Mouse (Mus musculus) kidney, postnatal 0 days (tissue): ENCODE measurements around the gene Npw. TPM values are rescaled to one million over a fixed set of nuclear protein-coding genes. Genes with fewer than 3 reads are reported as not detected.
A peak's percentile ranks its signal among the peaks of the same experiment; 100 is the strongest.

ENCODE experiments used
- ATAC-seq: fragments of 200-750 bp; cut with Nextera tagmentation; replicated peaks from 2 replicates; pipeline ENCODE4 v1.8.0; 2017; ENCODE audit warnings: low read depth, moderate number of reproducible peaks, moderate TSS enrichment, moderate library complexity; ENCODE audit not compliant: low FRiP score
- DNase-seq: peaks from one replicate; pipeline ENCODE4 v3.0.0-alpha.2; 2016; ENCODE audit warnings: low spot score
- H3K27ac ChIP-seq: fragments of 300-500 bp; sonication (generic); 2 replicates; pipeline ENCODE4 v1.5.1; 2014; ENCODE audit warnings: mild to moderate bottlenecking
- H3K27me3 ChIP-seq: fragments of 300-500 bp; sonication (generic); 2 replicates; pipeline ENCODE4 v1.6.1; 2014; ENCODE audit warnings: low read length, mixed read lengths; ENCODE audit not compliant: insufficient read depth
- H3K36me3 ChIP-seq: fragments of 300-500 bp; sonication (generic); 2 replicates; pipeline ENCODE4 v1.6.1; 2014; ENCODE audit warnings: low read length, mixed read lengths; ENCODE audit not compliant: insufficient read depth
- H3K4me1 ChIP-seq: fragments of 300-500 bp; sonication (generic); replicated peaks from 2 replicates; pipeline ENCODE4 v1.6.1; 2014; ENCODE audit warnings: antibody characterized with exemption, low read length, mixed read lengths; ENCODE audit not compliant: insufficient read depth
- H3K4me2 ChIP-seq: fragments of 300-500 bp; sonication (generic); 2 replicates; pipeline ENCODE4 v1.6.1; 2014; ENCODE audit warnings: mild to moderate bottlenecking, low read length, moderate library complexity, mixed read lengths
- H3K4me3 ChIP-seq: fragments of 300-500 bp; sonication (generic); replicated peaks from 2 replicates; pipeline ENCODE4 v1.5.1; 2014; ENCODE audit warnings: low read depth, low read length
- H3K9ac ChIP-seq: fragments of 300-500 bp; sonication (generic); 2 replicates; pipeline ENCODE4 v1.6.1; 2014; ENCODE audit warnings: low read depth, low read length
- H3K9me3 ChIP-seq: fragments of 300-500 bp; sonication (generic); replicated peaks from 2 replicates; pipeline ENCODE4 v1.6.1; 2016; ENCODE audit warnings: low read length, inconsistent platforms, mixed read lengths
- CTCF ChIP-seq: IDR thresholded peaks from 2 replicates; pipeline ENCODE4 v1.5.1; 2016; ENCODE audit warnings: antibody characterized with exemption, low read depth, mild to moderate bottlenecking, moderate library complexity
- WGBS: fragments of 180-500 bp; shearing (Covaris S2); extraction: QIAGEN DNeasy Blood & Tissue Kit; methylation state at CpG from one replicate; pipeline ENCODE4 v1.1.7; 2014; 5-methylcytosine and 5-hydroxymethylcytosine counted together
- polyA plus RNA-seq: library from polyadenylated mRNA; unstranded; fragments of >200 nt; fragmentation: Nextera tagmentation; extraction: Ambion mirVana; gene quantifications from 2 replicates; pipeline ENCODE4 v1.2.1, GENCODE M21; 2015

Npw gene
- polyA plus RNA-seq, 1 experiment from 2014 or later = 0.32 TPM

GRCm38 (mm10) chr17:24650070-24650616, 8.1 kb downstream of the Npw start, which contains the start of gene Slc9a3r2:
TSS of gene Slc9a3r2 (minus strand) at chr17:24650327.
- H3K4me1 ChIP-seq = peaks cover 20% of the 10 kb centered on the region
- under 1% methylated on average over 26 of the region's 41 CpGs for WGBS
- 0 out of 2 replicates have a peak, but pooled peaks cover 6% of the 10 kb centered on the region for H3K36me3 ChIP-seq
- DNase-seq (peak; percentile 75), ATAC-seq (peak; percentile 39)
- no peaks in the 10 kb centered on the region for H3K9me3 ChIP-seq
- H3K27me3 ChIP-seq = no peaks in the 10 kb centered on the region
- TF ChIP-seq CTCF = no peak
- peak within 1 kb of the TSS; percentile 82 for H3K9ac ChIP-seq
- H3K4me2 ChIP-seq = peak within 1 kb of the TSS; percentile 80
- H3K27ac ChIP-seq = peak within 1 kb of the TSS; percentile 65
- H3K4me3 ChIP-seq = peak within 1 kb of the TSS; percentile 65

- 1% methylated on average over 35 of the region's 35 CpGs for WGBS
- peak overlapping the region; percentile 80 for H3K4me2 ChIP-seq
- ATAC-seq (peak; percentile 35), DNase-seq (peak; percentile 58)
- 0 out of 2 replicates have a peak, but pooled peaks cover 6% of the 10 kb centered on the region for H3K36me3 ChIP-seq
- H3K9ac ChIP-seq = peak overlapping the region; percentile 82
- H3K27ac ChIP-seq = peak overlapping the region; percentile 65
- no peaks in the 10 kb centered on the region for H3K27me3 ChIP-seq
- H3K4me3 ChIP-seq = peak overlapping the region; percentile 65
- TF ChIP-seq CTCF = no peak
- no peaks in the 10 kb centered on the region for H3K9me3 ChIP-seq
- H3K4me1 ChIP-seq = peaks cover 25% of the 10 kb centered on the region
Measured at GRCm38 (mm10) chr17:24649581-24650069, 8.6 kb downstream of the Npw start.

- peak; percentile 16; the same call in 1 of the 2 replicates for TF ChIP-seq CTCF
- Histone ChIP-seq H3K4me2 (peak overlapping the region; percentile 80), H3K9me3 (no peaks in the 10 kb centered on the region), H3K36me3 (0 out of 2 replicates have a peak, but pooled peaks cover 6% of the 10 kb centered on the region), H3K9ac (peak overlapping the region; percentile 82; the same call in 1 of the 2 replicates), H3K4me3 (peak overlapping the region; percentile 65), H3K27ac (no peak overlapping the region), H3K4me1 (peaks cover 33% of the 10 kb centered on the region), H3K27me3 (no peaks in the 10 kb centered on the region)
- 68% methylated on average over 10 of the region's 10 CpGs for WGBS
- ATAC-seq (no peak), DNase-seq (no peak)
Measured at GRCm38 (mm10) chr17:24648731-24649377, 9.4 kb downstream of the Npw start.

- H3K36me3 ChIP-seq = 0 out of 2 replicates have a peak, but pooled peaks cover 6% of the 10 kb centered on the region
- peak overlapping the region; percentile 27; the same call in 1 of the 2 replicates for H3K9ac ChIP-seq
- peak overlapping the region; percentile 16 for H3K4me3 ChIP-seq
- DNase-seq (no peak), ATAC-seq (no peak)
- TF ChIP-seq CTCF = no peak
- H3K4me2 ChIP-seq = peak overlapping the region; percentile 80
- peak overlapping the region; percentile 48 for H3K27ac ChIP-seq
- no peaks in the 10 kb centered on the region for H3K9me3 ChIP-seq
- no peaks in the 10 kb centered on the region for H3K27me3 ChIP-seq
- WGBS = 69% methylated on average over 11 of the region's 11 CpGs
- H3K4me1 ChIP-seq = peaks cover 38% of the 10 kb centered on the region
Measured at GRCm38 (mm10) chr17:24647493-24647892, 10.8 kb downstream of the Npw start.

GRCm38 (mm10) chr17:24646381-24646780, 11.9 kb downstream of the Npw start:
- Histone ChIP-seq H3K27me3 (no peaks in the 10 kb centered on the region), H3K9me3 (no peaks in the 10 kb centered on the region), H3K9ac (no peak overlapping the region), H3K36me3 (0 out of 2 replicates have a peak, but pooled peaks cover 13% of the 10 kb centered on the region), H3K4me1 (peaks cover 38% of the 10 kb centered on the region), H3K4me3 (no peak overlapping the region), H3K27ac (peak overlapping the region; percentile 84), H3K4me2 (peak overlapping the region; percentile 46; the same call in 1 of the 2 replicates)
- ATAC-seq = no peak
- WGBS = 70% methylated on average over 4 of the region's 4 CpGs
- TF ChIP-seq CTCF = no peak
- DNase-seq = no peak

- no peaks in the 10 kb centered on the region for H3K27me3 ChIP-seq
- H3K27ac ChIP-seq = peak overlapping the region; percentile 84
- ATAC-seq (no peak), DNase-seq (no peak)
- no peaks in the 10 kb centered on the region for H3K9me3 ChIP-seq
- TF ChIP-seq CTCF = no peak
- 68% methylated on average over 3 of the region's 3 CpGs for WGBS
- peak overlapping the region; percentile 46 for H3K4me2 ChIP-seq
- H3K9ac ChIP-seq = no peak overlapping the region
- no peak overlapping the region for H3K4me3 ChIP-seq
- peaks cover 38% of the 10 kb centered on the region for H3K4me1 ChIP-seq
- H3K36me3 ChIP-seq = 0 out of 2 replicates have a peak, but pooled peaks cover 13% of the 10 kb centered on the region
Measured at GRCm38 (mm10) chr17:24645916-24646315, 12.3 kb downstream of the Npw start.
